Mouse (Mus musculus) large intestine, adult 2 months (tissue): ENCODE measurements at regions not wholly inside any gene's neighbourhood (a gene's known extent, or its start where the extent isn't known, plus 50 kb on each side); places are given as distances from the start of the nearest gene placed in this dataset.

Source experiments
- DNase-seq: peaks from one replicate; pipeline ENCODE4 v3.0.0-alpha.2; 2012; ENCODE audit warnings: low read depth, low spot score
- WGBS: fragments of 180-500 bp; shearing (Covaris S2); methylation state at CpG from one replicate; pipeline ENCODE4 v1.1.7; 2018; 5-methylcytosine and 5-hydroxymethylcytosine counted together

- 63% methylated on average over 7 of the region's 7 CpGs for WGBS
- no peak for DNase-seq
Observed at GRCm38 (mm10) chr2:160256251-160256650, 77.7 kb downstream of the Gm826 start.

GRCm38 (mm10) chr2:160250228-160250627, 83.7 kb downstream of the Gm826 start:
- 72% methylated on average over 3 of the region's 3 CpGs for WGBS
- DNase-seq = no peak

- 80% methylated on average over 9 of the region's 9 CpGs for WGBS
- no peak for DNase-seq
Observed at GRCm38 (mm10) chr2:160249104-160250093, 84.6 kb downstream of the Gm826 start.

- WGBS = 86% methylated on average over 6 of the region's 6 CpGs
- DNase-seq = no peak
Observed at GRCm38 (mm10) chr2:160247286-160247685, 86.7 kb downstream of the Gm826 start.

GRCm38 (mm10) chr2:160246356-160246755, 87.6 kb downstream of the Gm826 start:
- 21% methylated on average over 1 of the region's 1 CpGs for WGBS
- DNase-seq = peak; percentile 67

GRCm38 (mm10) chr2:160244866-160245265, 89.1 kb downstream of the Gm826 start:
- no peak for DNase-seq
- 64% methylated on average over 7 of the region's 7 CpGs for WGBS

- WGBS = 20% methylated on average over 12 of the region's 12 CpGs
- DNase-seq = no peak
Observed at GRCm38 (mm10) chr2:160240531-160241379, 93.2 kb downstream of the Gm826 start.

GRCm38 (mm10) chr2:160237436-160238104, 96.4 kb downstream of the Gm826 start:
- 46% methylated on average over 3 of the region's 3 CpGs for WGBS

GRCm38 (mm10) chr2:160236806-160237205, 97.2 kb downstream of the Gm826 start:
- DNase-seq = no peak
- WGBS = 39% methylated on average over 7 of the region's 7 CpGs

More at GRCm38 (mm10) chr2:160237436-160238104, 96.4 kb downstream of the Gm826 start:
- no peak for DNase-seq

- DNase-seq = no peak
- 68% methylated on average over 8 of the region's 8 CpGs for WGBS
Observed at GRCm38 (mm10) chr2:160230786-160231185, 103.2 kb downstream of the Gm826 start.

GRCm38 (mm10) chr2:160228331-160229035, 105.5 kb downstream of the Gm826 start:
- WGBS = 74% methylated on average over 8 of the region's 8 CpGs
- DNase-seq = no peak

- no peak for DNase-seq
- WGBS = 13% methylated on average over 5 of the region's 5 CpGs
Observed at GRCm38 (mm10) chr2:160225450-160225849, 108.5 kb downstream of the Gm826 start.

- no peak for DNase-seq
- 34% methylated on average over 8 of the region's 8 CpGs for WGBS
Observed at GRCm38 (mm10) chr2:160223366-160223765, 110.6 kb downstream of the Gm826 start.

- no peak for DNase-seq
- WGBS = 71% methylated on average over 11 of the region's 11 CpGs
Observed at GRCm38 (mm10) chr2:160221772-160222171, 112.2 kb downstream of the Gm826 start.

GRCm38 (mm10) chr2:160220562-160221021, 113.4 kb downstream of the Gm826 start:
- DNase-seq = no peak
- whole genome bisulfite sequencing = 14% methylated on average over 7 of the region's 7 CpGs

GRCm38 (mm10) chr2:160214032-160214812, 119.7 kb downstream of the Gm826 start:
- DNase-seq = no peak
- 86% methylated on average over 10 of the region's 10 CpGs for WGBS

- no peak for DNase-seq
- 82% methylated on average over 3 of the region's 3 CpGs for WGBS
Observed at GRCm38 (mm10) chr2:160210507-160210906, 123.5 kb downstream of the Gm826 start.

GRCm38 (mm10) chr2:160209589-160210264, 124.2 kb downstream of the Gm826 start:
- WGBS = 40% methylated on average over 12 of the region's 12 CpGs
- DNase-seq = no peak
